In genomic region chr9:107961881-107962280, GRCm38 (mm10) we compare ENCODE assay signal across 10 mouse cellular contexts. TPM values are rescaled to one million over a fixed set of nuclear protein-coding genes. Genes with fewer than 3 reads are reported as not detected.
DNase-seq lines count a peak whose midpoint lies in the region; ATAC-seq lines count a peak whose summit lies in the region.
"Had no signal": no experiment of that assay in that cellular context is flagged by ENCODE, and none has a peak within 500 bp of the region (broad histone marks: within the 10 kb centered on the region; RNA-seq: fewer than 3 reads in every experiment).

No protein-coding gene starts in this region.

- H3K9ac ChIP-seq in midbrain, embryonic 14.5 days (replicated peaks; ENCODE audit: low read length), result peak overlapping the region; percentile 35; the same call in 1 of the 2 replicates
- H3K9ac ChIP-seq: embryonic facial prominence, embryonic 15.5 days had no signal

- peaks cover 7% of the 10 kb centered on the region; the same call in 1 of the 2 replicates for H3K36me3 ChIP-seq in midbrain, embryonic 14.5 days (ENCODE audit: control insufficient read depth, insufficient read depth, low read length)

- peak overlapping the region; percentile 85 for H3K27ac ChIP-seq in midbrain, embryonic 14.5 days (replicated peaks; ENCODE audit: low read depth, low read length)
- H3K27ac ChIP-seq: embryonic facial prominence, embryonic 15.5 days; macrophage had no signal

- no peak for ATAC-seq in midbrain, embryonic 14.5 days (ENCODE audit: low FRiP score, low TSS enrichment)

- peak overlapping the region; percentile 39 for H3K4me2 ChIP-seq in midbrain, embryonic 14.5 days (ENCODE audit: low read length)
- H3K4me2 ChIP-seq: embryonic facial prominence, embryonic 15.5 days had no signal

- H3K4me1 ChIP-seq in midbrain, embryonic 14.5 days (ENCODE audit: control insufficient read depth, insufficient read depth, low read length), result peaks cover 10% of the 10 kb centered on the region
- H3K4me1 ChIP-seq: embryonic facial prominence, embryonic 15.5 days had no signal

- no peaks in the 10 kb centered on the region for H3K27me3 ChIP-seq in midbrain, embryonic 14.5 days (ENCODE audit: control insufficient read depth, insufficient read depth, low read length)
- H3K27me3 ChIP-seq: embryonic facial prominence, embryonic 15.5 days had no signal

- DNase-seq in adrenal gland, postnatal 10 days, result peak; percentile 47
- no peak for DNase-seq in adrenal gland, adult 8-10 months
- peak; percentile 44 for DNase-seq in thymus, postnatal 14 days
- no peak for DNase-seq in thymus, adult 18-20 months
- peak; percentile 74 to 81 for DNase-seq in layer of hippocampus, adult 8-10 months (ENCODE audit: low spot score in 2 of 2)
- DNase-seq in midbrain, embryonic 14.5 days, result peak; percentile 72
- DNase-seq in spleen, postnatal 14 days (ENCODE audit: low spot score in 2 of 2), result no peak
- DNase-seq in spleen, adult 18-20 months, result no peak

- 43% methylated on average over 5 of the region's 5 CpGs for WGBS in midbrain, embryonic 14.5 days

- no peak overlapping the region for H3K4me3 ChIP-seq in midbrain, embryonic 14.5 days (replicated peaks; ENCODE audit: low read depth, low read length)
- H3K4me3 ChIP-seq: embryonic facial prominence, embryonic 15.5 days had no signal

- H3K9me3 ChIP-seq in midbrain, embryonic 14.5 days (ENCODE audit: control insufficient read depth, low read length), result no peaks in the 10 kb centered on the region
- H3K9me3 ChIP-seq: embryonic facial prominence, embryonic 15.5 days had no signal

RNA-seq across cellular contexts. Expression of gene Traip, which starts 11.9 kb away (rescaled TPM):
- 1 to 10 TPM; 5.1 to 7.4 TPM for total RNA-seq in adrenal gland, postnatal 10 days (2021)
- total RNA-seq in adrenal gland, adult 8-10 months (2022), result 1 to 10 TPM; 2.2 to 7.0 (median 4.2) TPM
- 10 to 100 TPM; 15.2 to 26.6 (median 19.9) TPM for total RNA-seq in layer of hippocampus, adult 8-10 months (2022)
- 10.3 and 10.4 TPM in 2 replicates for polyA plus RNA-seq in midbrain, embryonic 14.5 days (2014; fragmentation: Nextera tagmentation; extraction: Ambion mirVana)

RNA-seq across cellular contexts. Expression of gene Uba7, which starts 13.4 kb away (rescaled TPM):
- 10 to 100 TPM; 19.0 to 22.5 TPM for total RNA-seq in adrenal gland, postnatal 10 days (2021)
- 10 to 100 TPM; 17.4 to 48.9 (median 25.9) TPM for total RNA-seq in adrenal gland, adult 8-10 months (2022)
- 10 to 100 TPM in 2 of 4 experiments, 1 to 10 TPM in 2; 5.8 to 14.1 (median 11.1) TPM for total RNA-seq in layer of hippocampus, adult 8-10 months (2022)
- 2.6 and 5.0 TPM in 2 replicates for polyA plus RNA-seq in midbrain, embryonic 14.5 days (2014; fragmentation: Nextera tagmentation; extraction: Ambion mirVana)

RNA-seq across cellular contexts. Expression of gene Gm20661, which starts 21.0 kb away (rescaled TPM):
- under 1 TPM; 0.48 to 0.85 TPM for total RNA-seq in adrenal gland, postnatal 10 days (2021)
- under 1 TPM in 3 of 4 experiments, not detected in 1; 0.32 to 0.43 (median 0.37) TPM for total RNA-seq in adrenal gland, adult 8-10 months (2022)
- total RNA-seq in layer of hippocampus, adult 8-10 months (2022), result 1 to 10 TPM in 3 of 4 experiments, under 1 TPM in 1; 0.71 to 2.1 (median 1.4) TPM
- 0.47 and 0.49 TPM in 2 replicates for polyA plus RNA-seq in midbrain, embryonic 14.5 days (2014; fragmentation: Nextera tagmentation; extraction: Ambion mirVana)

RNA-seq across cellular contexts. Expression of gene Inka1, which starts 23.8 kb away (rescaled TPM):
- 10 to 100 TPM; 18.6 to 18.7 TPM for total RNA-seq in adrenal gland, postnatal 10 days (2021)
- total RNA-seq in adrenal gland, adult 8-10 months (2022), result 1 to 10 TPM; 4.7 to 6.0 (median 5.0) TPM
- total RNA-seq in layer of hippocampus, adult 8-10 months (2022), result 10 to 100 TPM in 3 of 4 experiments, 1 to 10 TPM in 1; 9.5 to 14.1 (median 12.0) TPM
- 12.1 and 13.3 TPM in 2 replicates for polyA plus RNA-seq in midbrain, embryonic 14.5 days (2014; fragmentation: Nextera tagmentation; extraction: Ambion mirVana)

RNA-seq across cellular contexts. Expression of gene Camkv, which starts 26.4 kb away (rescaled TPM):
- total RNA-seq in adrenal gland, postnatal 10 days (2021), result 1 to 10 TPM; 1.6 to 2.7 TPM
- 10 to 100 TPM in 2 of 4 experiments, 1 to 10 TPM in 2; 6.4 to 11.1 (median 9.7) TPM for total RNA-seq in adrenal gland, adult 8-10 months (2022)
- total RNA-seq in layer of hippocampus, adult 8-10 months (2022), result 100 to 1,000 TPM; 470 to 535 (median 505) TPM
- polyA plus RNA-seq in midbrain, embryonic 14.5 days (2014; fragmentation: Nextera tagmentation; extraction: Ambion mirVana), result 16.7 and 26.1 TPM in 2 replicates
- polyA plus RNA-seq: macrophage had no signal

Comparison
In these comparisons a context has a peak if more than half of its experiments do, and no peak if none do; other contexts are left out.
1. DNase-seq: peak in adrenal gland, postnatal 10 days (single experiment), thymus, postnatal 14 days (single experiment), layer of hippocampus, adult 8-10 months (2 of 2) and midbrain, embryonic 14.5 days (single experiment); none in adrenal gland, adult 8-10 months (single experiment), thymus, adult 18-20 months (0 of 2), spleen, postnatal 14 days (0 of 2) and spleen, adult 18-20 months (0 of 2).